Mouse (Mus musculus) MEL (cell line): ENCODE data around the gene Lonrf2. TPM values are rescaled to one million over a fixed set of nuclear protein-coding genes. Genes with fewer than 3 reads are reported as not detected.
A peak's percentile ranks its signal among the peaks of the same experiment; 100 is the strongest.

Experiments
- DNase-seq: peaks from one replicate; pipeline ENCODE4 v3.0.0; 2011; ENCODE audit warnings: low read depth, low spot score
- H3K27ac ChIP-seq: 2 replicates; pipeline ENCODE4 v1.5.1; 2012; ENCODE audit warnings: low read depth, mild to moderate bottlenecking, control low read depth, low read length, moderate library complexity; ENCODE audit not compliant: control insufficient read depth
- H3K27me3 ChIP-seq, 2 experiments: fragments of 150-350 bp in 1 of 2; sonication (generic) in 1 of 2; 2 replicates each; pipeline ENCODE4 v1.6.1; 2012; ENCODE audit warnings: low read length in 2 of 2, mild to moderate bottlenecking in 2 of 2, improper control_type of control experiment in 1 of 2, moderate library complexity in 1 of 2; ENCODE audit not compliant: insufficient read depth in 2 of 2, control insufficient read depth in 1 of 2
- H3K36me3 ChIP-seq, 2 experiments: 2 replicates each; pipeline ENCODE4 v1.6.1; 2012 to 2014; ENCODE audit warnings: low read length in 2 of 2, improper control_type of control experiment in 1 of 2, inconsistent platforms in 1 of 2, mild to moderate bottlenecking in 1 of 2; ENCODE audit not compliant: insufficient read depth in 2 of 2, control insufficient read depth in 1 of 2
- H3K4me1 ChIP-seq, 2 experiments: fragments of 150-350 bp in 1 of 2; sonication (generic) in 1 of 2; 2 replicates each; pipeline ENCODE4 v1.6.1; 2012; ENCODE audit warnings: low read length in 2 of 2, improper control_type of control experiment in 1 of 2, mild to moderate bottlenecking in 1 of 2; ENCODE audit not compliant: insufficient read depth in 2 of 2, control insufficient read depth in 1 of 2
- H3K4me3 ChIP-seq, 2 experiments: fragments of 150-350 bp in 1 of 2; sonication (generic) in 1 of 2; 2 replicates each; pipeline ENCODE4 v1.5.1; 2012; ENCODE audit warnings: low read depth in 2 of 2, low read length in 2 of 2, mild to moderate bottlenecking in 2 of 2, moderate library complexity in 2 of 2, control low read depth in 1 of 2, improper control_type of control experiment in 1 of 2; ENCODE audit not compliant: control insufficient read depth in 1 of 2, insufficient read depth in 1 of 2
- H3K79me2 ChIP-seq: 2 replicates; pipeline ENCODE4 v1.6.1; 2012; ENCODE audit warnings: mild to moderate bottlenecking, low read length, moderate library complexity; ENCODE audit not compliant: control insufficient read depth, poor library complexity, insufficient read depth
- H3K9ac ChIP-seq: 2 replicates; pipeline ENCODE4 v1.6.1; 2012; ENCODE audit warnings: low read depth, mild to moderate bottlenecking, control low read depth, low read length, moderate library complexity; ENCODE audit not compliant: control insufficient read depth, poor library complexity, severe bottlenecking
- H3K9me3 ChIP-seq: fragments of 150-350 bp; sonication (generic); replicated peaks from 2 replicates; pipeline ENCODE4 v1.6.1; 2012; ENCODE audit warnings: mild to moderate bottlenecking, low read length, improper control_type of control experiment, moderate library complexity; ENCODE audit not compliant: insufficient read depth
- BHLHE40 ChIP-seq: IDR thresholded peaks from 2 replicates; pipeline ENCODE4 v1.6.1; 2012; ENCODE audit warnings: low read depth, mild to moderate bottlenecking, inconsistent platforms, low read length, improper control_type of control experiment, borderline replicate concordance
- CTCF ChIP-seq, 3 experiments: IDR thresholded peaks in 2 of 3; conservative IDR thresholded peaks in 1 of 3; 2 replicates each; pipeline ENCODE4 v1.5.1; 2011 to 2012; ENCODE audit warnings: low read length in 3 of 3, low read depth in 2 of 3, mild to moderate bottlenecking in 2 of 3, improper control_type of control experiment in 1 of 3, inconsistent platforms in 1 of 3, mixed read lengths in 1 of 3, moderate library complexity in 1 of 3; ENCODE audit not compliant: control insufficient read depth in 1 of 3, insufficient read depth in 1 of 3, poor library complexity in 1 of 3, severe bottlenecking in 1 of 3
- ELF1 ChIP-seq: IDR thresholded peaks from 2 replicates; pipeline ENCODE4 v1.6.1; 2014; ENCODE audit warnings: low read depth, mild to moderate bottlenecking, inconsistent platforms, low read length, improper control_type of control experiment, moderate library complexity
- EP300 ChIP-seq, 2 experiments: IDR thresholded peaks; 2 replicates each; pipeline ENCODE4 v1.6.1; 2011; ENCODE audit warnings: improper control_type of control experiment in 2 of 2, low read length in 2 of 2, low read depth in 1 of 2, mild to moderate bottlenecking in 1 of 2
- JUND ChIP-seq: IDR thresholded peaks from 2 replicates; pipeline ENCODE4 v1.6.1; 2011; ENCODE audit warnings: low read depth, mild to moderate bottlenecking, improper control_type of control experiment, low read length
- MAX ChIP-seq: IDR thresholded peaks from 2 replicates; pipeline ENCODE4 v1.6.1; 2011; ENCODE audit warnings: low read length, improper control_type of control experiment
- MEF2A ChIP-seq: IDR thresholded peaks from 2 replicates; pipeline ENCODE4 v1.6.1; 2014; ENCODE audit warnings: low read depth, mild to moderate bottlenecking, inconsistent platforms, low read length, improper control_type of control experiment; ENCODE audit not compliant: poor library complexity, insufficient replicate concordance, severe bottlenecking; ENCODE audit errors: extremely low read depth
- MXI1 ChIP-seq: IDR thresholded peaks from 2 replicates; pipeline ENCODE4 v1.6.1; 2011; ENCODE audit warnings: mild to moderate bottlenecking, low read depth, low read length, improper control_type of control experiment
- MYC ChIP-seq: IDR thresholded peaks from 2 replicates; pipeline ENCODE4 v1.6.1; 2011; ENCODE audit warnings: low read depth, mild to moderate bottlenecking, low read length, improper control_type of control experiment, moderate library complexity
- NRF1 ChIP-seq: IDR thresholded peaks from 2 replicates; pipeline ENCODE4 v1.6.1; 2014; ENCODE audit warnings: low read depth, mild to moderate bottlenecking, inconsistent platforms, low read length, improper control_type of control experiment, moderate library complexity; ENCODE audit not compliant: poor library complexity, insufficient read depth, severe bottlenecking
- POLR2A ChIP-seq, 2 experiments: IDR thresholded peaks; 2 replicates each; pipeline ENCODE4 v1.6.1; 2011 to 2012; ENCODE audit warnings: low read length in 2 of 2, mild to moderate bottlenecking in 2 of 2, control low read depth in 1 of 2, improper control_type of control experiment in 1 of 2, low read depth in 1 of 2, moderate library complexity in 1 of 2; ENCODE audit not compliant: control insufficient read depth in 1 of 2, insufficient read depth in 1 of 2, poor library complexity in 1 of 2
- POLR2AphosphoS5 ChIP-seq: IDR thresholded peaks from 2 replicates; pipeline ENCODE4 v1.6.1; 2012; ENCODE audit warnings: low read depth, borderline replicate concordance, mild to moderate bottlenecking, inconsistent platforms, low read length, moderate library complexity, mixed read lengths
- RAD21 ChIP-seq: IDR thresholded peaks from 2 replicates; pipeline ENCODE4 v1.6.1; 2011; ENCODE audit warnings: mild to moderate bottlenecking, low read depth, low read length, improper control_type of control experiment
- SIN3A ChIP-seq: IDR thresholded peaks from 2 replicates; pipeline ENCODE4 v1.6.1; 2012; ENCODE audit warnings: low read length, improper control_type of control experiment, inconsistent platforms
- SMC3 ChIP-seq: IDR thresholded peaks from 2 replicates; pipeline ENCODE4 v1.6.1; 2011; ENCODE audit warnings: low read depth, low read length, improper control_type of control experiment
- TAL1 ChIP-seq: IDR thresholded peaks from 2 replicates; pipeline ENCODE4 v1.6.1; 2012; ENCODE audit warnings: mild to moderate bottlenecking, inconsistent platforms, low read length, moderate library complexity, mixed read lengths
- TBP ChIP-seq: IDR thresholded peaks from 2 replicates; pipeline ENCODE4 v1.8.0; 2011; ENCODE audit warnings: low read depth, low read length, improper control_type of control experiment
- TCF12 ChIP-seq: IDR thresholded peaks from 2 replicates; pipeline ENCODE4 v1.6.1; 2014; ENCODE audit warnings: low read depth, mild to moderate bottlenecking, inconsistent platforms, low read length, improper control_type of control experiment, moderate library complexity
- USF2 ChIP-seq, 2 experiments: IDR thresholded peaks; 2 replicates each; pipeline ENCODE4 v1.6.1; 2011 to 2012; ENCODE audit warnings: improper control_type of control experiment in 2 of 2, low read length in 2 of 2, borderline replicate concordance in 1 of 2, inconsistent platforms in 1 of 2, low read depth in 1 of 2, mild to moderate bottlenecking in 1 of 2; ENCODE audit not compliant: insufficient read depth in 1 of 2
- ZC3H11A ChIP-seq: IDR thresholded peaks from 2 replicates; pipeline ENCODE4 v1.6.1; 2012; ENCODE audit warnings: low read depth, mild to moderate bottlenecking, inconsistent platforms, low read length, improper control_type of control experiment
- ZKSCAN1 ChIP-seq: IDR thresholded peaks from 2 replicates; pipeline ENCODE4 v1.6.1; 2012; ENCODE audit warnings: low read depth, mild to moderate bottlenecking, inconsistent platforms, low read length, improper control_type of control experiment, moderate library complexity
- ZMIZ1 ChIP-seq: IDR thresholded peaks from 2 replicates; pipeline ENCODE4 v1.6.1; 2012; ENCODE audit warnings: low read depth, mild to moderate bottlenecking, inconsistent platforms, low read length, improper control_type of control experiment, moderate library complexity
- polyA plus RNA-seq, 2 experiments: library from polyadenylated mRNA; stranded (reverse) in 1 of 2; unstranded in 1 of 2; fragments of >175 nt in 1 of 2; fragments of >200 nt in 1 of 2; gene quantifications; 2 replicates each; pipeline versions ENCODE4 v1.2.1 to v1.2.4; 2012; ENCODE audit warnings: low replicate concordance in 2 of 2, low read depth in 1 of 2; ENCODE audit not compliant: insufficient read length in 2 of 2, insufficient read depth in 1 of 2, missing spikeins in 1 of 2
- total RNA-seq: library from RNA; depleted of rRNA; stranded (reverse); fragments of 300-350 nt; gene quantifications from 2 replicates; pipeline ENCODE4 v1.2.3, GENCODE M21; 2012

Gene Lonrf2
- total and polyA plus RNA-seq, 3 experiments, result not detected

GRCm38 (mm10) chr1:38864341-38864740 lies 27.8 kb upstream of the Lonrf2 start:
- H3K9me3 ChIP-seq, result no peaks in the 10 kb centered on the region
- H3K36me3 ChIP-seq, result no peaks in the 10 kb centered on the region
- no peak overlapping the region for H3K27ac ChIP-seq
- no peaks in the 10 kb centered on the region for H3K27me3 ChIP-seq
- H3K79me2 ChIP-seq, result no peaks in the 10 kb centered on the region
- no peak for DNase-seq
- no peak overlapping the region for H3K9ac ChIP-seq
- H3K4me1 ChIP-seq, result peaks cover 2 to 3% of the 10 kb centered on the region in 2 experiments; a peak in 3 of 4 replicates
- no peak for TF ChIP-seq ZKSCAN1
- TF ChIP-seq POLR2A (IDR thresholded peaks at IDR 0.05; ENCODE audit: control insufficient read depth in 1 of 2, insufficient read depth in 1 of 2, low read depth in 1 of 2, low read length in 2 of 2, poor library complexity in 1 of 2), result no peak
- no peak for TF ChIP-seq USF2 (IDR thresholded peaks at IDR 0.05; ENCODE audit: borderline replicate concordance in 1 of 2, insufficient read depth in 1 of 2, low read depth in 1 of 2, low read length in 2 of 2)
- TF ChIP-seq ZC3H11A, result no peak
- no peak for TF ChIP-seq ELF1
- TF ChIP-seq MYC, result no peak
- TF ChIP-seq RAD21, result no peak
- TF ChIP-seq MEF2A, result no peak
- no peak for TF ChIP-seq MAX
- TF ChIP-seq TCF12, result no peak
- TF ChIP-seq POLR2AphosphoS5, result no peak
- TF ChIP-seq EP300 (IDR thresholded peaks at IDR 0.05; ENCODE audit: low read depth in 1 of 2, low read length in 2 of 2), result no peak
- no peak for TF ChIP-seq SIN3A
- TF ChIP-seq NRF1, result no peak
- TF ChIP-seq MXI1, result no peak
- no peak for TF ChIP-seq TBP
- no peak for TF ChIP-seq BHLHE40
- TF ChIP-seq ZMIZ1, result no peak
- TF ChIP-seq JUND, result no peak
- no peak for TF ChIP-seq SMC3
- no peak overlapping the region for H3K4me3 ChIP-seq

- no peaks in the 10 kb centered on the region for H3K36me3 ChIP-seq
- H3K79me2 ChIP-seq, result no peaks in the 10 kb centered on the region
- H3K9me3 ChIP-seq, result no peaks in the 10 kb centered on the region
- DNase-seq, result peak; percentile 62
- H3K4me1 ChIP-seq, result peaks cover 2 to 3% of the 10 kb centered on the region in 2 experiments; a peak in 3 of 4 replicates
- H3K4me3 ChIP-seq, result no peak overlapping the region
- no peaks in the 10 kb centered on the region for H3K27me3 ChIP-seq
- H3K9ac ChIP-seq, result no peak overlapping the region
- TF ChIP-seq SMC3 (peak; percentile 71), ZC3H11A (peak; percentile 73), RAD21 (peak; percentile 70), TAL1 (no peak), CTCF (IDR thresholded peaks at IDR 0.05 in 2 of 3, conservative IDR thresholded peaks at IDR 0.05 in 1 of 3; ENCODE audit: control insufficient read depth in 1 of 3, insufficient read depth in 1 of 3, low read depth in 2 of 3, low read length in 3 of 3, poor library complexity in 1 of 3, severe bottlenecking in 1 of 3) (peak; percentile 62 to 78 (median 73)), ELF1 (no peak), MYC (no peak)
- no peak overlapping the region for H3K27ac ChIP-seq
Measured at GRCm38 (mm10) chr1:38862213-38862612, 25.7 kb upstream of the Lonrf2 start.
